Mouse (Mus musculus) heart, postnatal 0 days (tissue): ENCODE data around the gene Iqce.
A peak's percentile ranks its signal among the peaks of the same experiment; 100 is the strongest.

Source experiments
- CTCF ChIP-seq: IDR thresholded peaks from 2 replicates; pipeline ENCODE4 v1.5.1; 2016; ENCODE audit warnings: antibody characterized with exemption, control low read depth, low read depth
- EP300 ChIP-seq: IDR thresholded peaks from 2 replicates; pipeline ENCODE4 v1.6.1; 2016; ENCODE audit warnings: antibody characterized with exemption, low read depth

DNA sequence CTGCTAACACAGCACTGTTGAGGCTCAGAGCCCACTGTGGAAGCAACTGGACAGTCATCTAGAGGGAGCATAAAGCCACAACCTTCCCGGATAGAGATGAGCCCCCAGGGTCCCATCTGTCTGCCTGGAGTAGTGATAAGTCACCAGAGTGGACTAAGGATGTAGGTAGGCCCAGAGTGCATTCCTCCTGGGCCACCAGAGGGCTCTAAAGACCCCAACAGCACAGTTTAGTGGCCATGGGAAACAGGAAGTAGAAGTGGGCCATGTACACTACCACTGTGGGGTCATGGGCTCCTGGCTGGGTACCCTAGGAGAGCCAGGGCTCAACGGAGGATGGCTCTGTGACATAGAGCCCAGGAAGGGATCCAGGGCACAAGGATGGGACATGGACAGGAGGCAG lies 61.4 kb downstream of the Iqce start:
- TF ChIP-seq CTCF, result peak; percentile 48
- no peak for TF ChIP-seq EP300
